Mouse (Mus musculus) T-helper 1 cell (primary cell): ENCODE data around the gene Zfp11.
"Not testable (repeated sequence)": the region's sequence is repeated elsewhere in the genome, so short reads cannot be mapped to it uniquely, and the experiment has no call there.

Source experiments
- in situ Hi-C: fragments of 300-600 bp; cut with MboI, MseI; formaldehyde crosslinking; loops from one replicate; pipeline ENCODE4 v1.15.1; 2025; ENCODE audit warnings: high pct_unique_total_duplicates

Zfp11 gene

GRCm38 (mm10) chr5:129670036-129670458, at the start of gene Zfp11:
Gene Zfp11 (minus strand): TSS chr5:129670099.
- in situ Hi-C loops: no loop called here

- in situ Hi-C loops: no loop called here
Observed at GRCm38 (mm10) chr5:129717016-129717415, 47.1 kb upstream of the Zfp11 start.

GRCm38 (mm10) chr5:129715326-129715861, 45.5 kb upstream of the Zfp11 start, which contains the start of gene Mrps17:
Gene Mrps17 (plus strand): TSS chr5:129715497.
- in situ Hi-C loops: no loop called here

GRCm38 (mm10) chr5:129708412-129708811, 38.5 kb upstream of the Zfp11 start, which contains the start of gene Sept14:
Gene Sept14 (minus strand): TSS chr5:129708512.
- in situ Hi-C loops: no loop called here

DNA sequence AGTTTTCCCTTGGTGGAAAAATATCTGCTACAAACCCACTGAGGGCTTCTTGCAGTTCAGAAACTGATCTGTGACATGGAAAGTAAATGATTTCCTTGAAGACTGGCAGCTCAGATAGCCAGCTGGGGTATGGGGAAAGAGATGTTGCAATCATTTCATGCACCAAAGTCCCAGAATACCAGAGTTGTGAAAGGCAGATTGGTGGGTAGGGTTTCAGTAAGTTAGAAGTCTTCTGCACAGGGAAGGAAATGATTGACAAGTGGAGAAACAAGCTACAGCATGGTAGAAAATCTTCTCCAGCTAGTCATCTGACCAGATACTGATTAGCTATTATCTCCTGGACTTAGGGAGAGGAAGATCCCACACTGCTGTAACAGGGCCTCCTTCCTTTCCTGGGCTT, 33.5 kb upstream of the Zfp11 start:
- in situ Hi-C loops: no loop called here

- in situ Hi-C loops: no loop called here
Observed at GRCm38 (mm10) chr5:129701706-129702105, 31.8 kb upstream of the Zfp11 start.

DNA sequence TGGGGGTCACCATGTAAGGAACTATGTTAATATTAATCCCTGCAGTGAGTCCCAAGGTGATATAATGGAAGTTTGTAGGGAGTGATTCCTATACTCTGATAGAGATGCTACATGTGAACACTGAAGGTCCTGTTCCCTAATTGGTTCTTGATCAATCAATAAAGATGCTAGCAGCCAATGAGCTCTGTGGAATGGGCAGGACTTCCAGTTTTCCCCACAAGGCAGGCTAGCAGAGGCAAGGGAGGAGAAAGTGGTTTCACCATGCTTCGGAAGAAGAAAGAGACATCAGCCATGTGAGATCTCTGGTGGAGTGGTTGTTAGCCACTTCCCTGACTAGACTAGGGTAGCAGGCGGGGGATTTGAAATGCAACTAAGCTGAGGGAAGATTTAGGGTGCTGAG, 30.6 kb upstream of the Zfp11 start:
- in situ Hi-C loops: no loop called here

- in situ Hi-C loops: no loop called here
Observed at GRCm38 (mm10) chr5:129690528-129690927, 20.6 kb upstream of the Zfp11 start.

DNA sequence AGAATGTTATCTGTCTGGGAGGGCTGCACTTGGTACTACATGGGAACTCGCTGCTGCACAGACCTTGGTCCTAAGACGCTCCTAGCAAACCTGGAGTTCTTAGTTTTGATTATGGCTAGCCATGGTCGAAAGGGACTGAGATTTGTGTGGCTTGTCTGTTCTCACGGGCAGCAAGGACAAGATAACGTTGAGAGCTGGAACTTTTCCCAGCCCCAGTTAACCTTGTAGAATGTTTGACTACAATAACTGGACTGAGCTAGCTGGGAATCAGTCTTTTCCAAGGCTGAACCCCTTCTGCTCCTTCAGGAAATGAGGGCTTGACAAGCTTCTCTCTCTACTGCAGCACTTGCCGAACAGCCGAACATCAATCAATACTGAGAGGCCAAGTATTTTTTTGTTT, 17.7 kb upstream of the Zfp11 start:
- in situ Hi-C loops: no loop called here

- in situ Hi-C loops: not testable (repeated sequence)
Observed at GRCm38 (mm10) chr5:129685141-129685540, 15.2 kb upstream of the Zfp11 start.

GRCm38 (mm10) chr5:129669453-129670035, 355 bp downstream of the Zfp11 start:
- in situ Hi-C loops: no loop called here

DNA sequence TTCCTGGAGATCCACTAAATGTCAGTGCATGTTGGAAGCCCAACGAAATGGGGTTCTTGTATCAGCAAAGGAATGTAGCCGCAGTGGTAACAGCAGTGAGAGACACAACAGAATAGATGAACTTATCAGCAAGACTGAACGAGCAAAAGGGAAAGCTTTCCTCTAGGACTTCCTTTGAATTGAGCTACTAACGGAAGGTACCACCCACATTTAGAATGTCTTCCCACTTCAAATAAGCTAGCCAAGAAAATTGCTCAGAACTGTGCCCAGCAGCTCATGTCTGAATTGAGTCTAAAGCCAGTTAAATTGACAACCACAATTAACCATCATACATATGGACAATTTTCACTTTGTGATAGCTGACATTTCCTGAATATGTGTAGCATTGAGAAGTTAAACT, 2.0 kb downstream of the Zfp11 start:
- in situ Hi-C loops: no loop called here

GRCm38 (mm10) chr5:129666271-129666909, 3.5 kb downstream of the Zfp11 start:
- in situ Hi-C loops: no loop called here

DNA sequence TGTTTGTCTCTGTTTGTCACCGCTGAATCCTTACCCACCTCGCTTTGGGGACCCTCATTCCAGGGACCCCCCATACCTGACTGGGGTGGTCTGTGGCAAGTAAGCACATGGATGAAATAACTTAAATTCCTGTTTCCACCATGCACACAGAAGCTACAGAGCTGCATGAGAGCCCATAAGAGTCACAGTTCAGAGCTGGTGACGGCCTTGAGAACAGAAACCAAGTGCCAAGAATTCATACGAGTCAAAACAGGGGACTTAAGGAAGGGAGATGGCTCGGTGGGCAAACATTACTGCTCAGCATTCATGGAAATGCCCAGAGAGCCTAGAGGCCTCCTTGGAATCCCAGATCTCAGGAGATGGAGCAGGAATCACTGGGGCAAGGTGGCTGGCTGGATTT, 5.8 kb downstream of the Zfp11 start:
- in situ Hi-C loops: no loop called here

GRCm38 (mm10) chr5:129657931-129658330, 12.0 kb downstream of the Zfp11 start:
- in situ Hi-C loops: no loop called here

GRCm38 (mm10) chr5:129657016-129657415, 12.9 kb downstream of the Zfp11 start:
- in situ Hi-C loops: no loop called here

DNA sequence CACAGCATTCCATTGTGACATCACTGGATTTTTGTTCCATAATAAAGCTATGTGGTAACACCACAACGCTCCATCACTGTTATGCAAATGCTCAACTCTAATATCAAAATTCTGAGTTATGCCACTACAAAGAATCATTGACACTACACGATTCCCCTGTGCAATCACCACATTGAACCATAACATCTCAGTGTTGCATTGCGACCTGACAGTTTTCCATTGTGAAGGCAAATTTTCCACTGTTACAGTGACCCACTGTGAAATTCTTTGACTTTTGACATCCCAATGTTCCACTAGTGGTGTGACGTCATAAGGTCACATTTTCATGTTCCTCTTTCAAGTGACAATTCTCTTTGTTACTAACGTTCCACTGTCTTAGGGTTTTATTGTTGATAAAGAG, 19.0 kb downstream of the Zfp11 start:
- in situ Hi-C loops: no loop called here

DNA sequence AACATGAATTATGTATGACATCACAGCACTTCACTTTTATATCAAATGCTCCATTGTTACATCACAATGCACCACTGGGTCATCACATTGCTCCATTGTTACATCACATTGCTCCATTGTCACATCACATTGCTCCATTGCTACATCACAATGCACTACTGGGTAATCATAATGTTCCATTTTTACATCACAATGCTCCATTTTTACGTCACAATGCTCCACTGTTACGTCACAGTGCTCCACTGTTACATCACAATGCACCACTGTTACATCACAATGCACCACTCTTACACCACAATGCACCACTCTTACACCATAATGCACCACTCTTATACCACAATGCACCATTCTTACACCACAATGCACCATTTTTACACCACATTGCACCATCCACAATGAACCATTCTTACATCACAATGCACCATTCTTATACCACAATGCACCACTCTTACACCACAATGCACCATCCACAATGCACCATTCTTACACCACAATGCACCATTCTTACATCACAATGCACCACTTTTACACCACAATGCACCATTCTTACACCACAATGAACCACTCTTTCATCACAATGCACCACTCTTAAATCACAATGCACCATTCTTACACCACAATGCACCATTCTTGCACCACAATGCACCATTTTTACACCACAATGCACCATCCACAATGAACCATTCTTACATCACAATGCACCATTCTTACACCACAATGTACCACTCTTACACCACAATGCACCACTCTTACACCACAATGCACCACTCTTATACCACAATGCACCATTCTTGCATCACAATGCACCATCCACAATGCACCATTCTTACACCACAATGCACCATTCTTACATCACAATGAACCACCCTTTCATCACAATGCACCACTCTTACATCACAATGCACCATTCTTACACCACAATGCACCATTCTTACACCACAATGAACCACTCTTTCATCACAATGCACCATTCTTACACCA, 37.3 kb downstream of the Zfp11 start:
- in situ Hi-C loops: not testable (repeated sequence)

- in situ Hi-C loops: not testable (repeated sequence)
Observed at GRCm38 (mm10) chr5:129626586-129626985, 43.3 kb downstream of the Zfp11 start.

- in situ Hi-C loops: no loop called here
Observed at GRCm38 (mm10) chr5:129626099-129626498, 43.8 kb downstream of the Zfp11 start.

GRCm38 (mm10) chr5:129621361-129621760, 48.5 kb downstream of the Zfp11 start:
- in situ Hi-C loops: no loop called here

- in situ Hi-C loops: not testable (repeated sequence)
Observed at GRCm38 (mm10) chr5:129620600-129620999, 49.3 kb downstream of the Zfp11 start.
